Mouse (Mus musculus) stomach, embryonic 14.5 days (tissue): ENCODE results near the gene Pkn1. TPM values are rescaled to one million over a fixed set of nuclear protein-coding genes. Genes with fewer than 3 reads are reported as not detected.

Experiments used
- ATAC-seq: fragments of 200-750 bp; cut with Nextera tagmentation; 2 replicates; pipeline ENCODE4 v1.8.0; 2017; ENCODE audit warnings: low read depth, moderate TSS enrichment; ENCODE audit not compliant: insufficient number of reproducible peaks, insufficient read depth, low FRiP score
- H3K27ac ChIP-seq: fragments of 300-500 bp; sonication (generic); 2 replicates; pipeline ENCODE4 v1.5.1; 2014; ENCODE audit warnings: mild to moderate bottlenecking, low read length, moderate library complexity, mixed read lengths
- H3K27me3 ChIP-seq: fragments of 300-500 bp; sonication (generic); 2 replicates; pipeline ENCODE4 v1.6.1; 2014; ENCODE audit warnings: low read length, control low read depth, mixed read lengths; ENCODE audit not compliant: control insufficient read depth, insufficient read depth
- H3K36me3 ChIP-seq: fragments of 300-500 bp; sonication (generic); 2 replicates; pipeline ENCODE4 v1.6.1; 2014; ENCODE audit warnings: mild to moderate bottlenecking, control low read depth, low read length, moderate library complexity, mixed read lengths; ENCODE audit not compliant: control insufficient read depth, insufficient read depth
- H3K4me1 ChIP-seq: fragments of 300-500 bp; sonication (generic); 2 replicates; pipeline ENCODE4 v1.6.1; 2014; ENCODE audit warnings: low read length, control low read depth, mixed read lengths; ENCODE audit not compliant: control insufficient read depth, insufficient read depth
- H3K4me2 ChIP-seq: fragments of 300-500 bp; sonication (generic); replicated peaks from 2 replicates; pipeline ENCODE4 v1.6.1; 2014; ENCODE audit warnings: low read depth, low read length, control low read depth
- H3K4me3 ChIP-seq: fragments of 300-500 bp; sonication (generic); 2 replicates; pipeline ENCODE4 v1.5.1; 2014; ENCODE audit warnings: low read depth, low read length, control low read depth
- H3K9ac ChIP-seq: fragments of 300-500 bp; sonication (generic); replicated peaks from 2 replicates; pipeline ENCODE4 v1.6.1; 2014; ENCODE audit warnings: low read depth, mild to moderate bottlenecking, control low read depth, low read length, moderate library complexity, mixed read lengths
- H3K9me3 ChIP-seq: fragments of 300-500 bp; sonication (generic); 2 replicates; pipeline ENCODE4 v1.6.1; 2016; ENCODE audit warnings: low read depth, low read length, control low read depth; ENCODE audit not compliant: control insufficient read depth
- WGBS: fragments of 180-500 bp; shearing (Covaris S2); extraction: QIAGEN DNeasy Blood & Tissue Kit; methylation state at CpG from one replicate; pipeline ENCODE4 v1.1.7; 2014; 5-methylcytosine and 5-hydroxymethylcytosine counted together
- polyA plus RNA-seq: library from polyadenylated mRNA; unstranded; fragments of >200 nt; fragmentation: Nextera tagmentation; extraction: Ambion mirVana; gene quantifications from 2 replicates; pipeline ENCODE4 v1.2.1, GENCODE M21; 2014

The Pkn1 gene
- polyA plus RNA-seq, 1 experiment from 2014 or later = 30.1 TPM

DNA sequence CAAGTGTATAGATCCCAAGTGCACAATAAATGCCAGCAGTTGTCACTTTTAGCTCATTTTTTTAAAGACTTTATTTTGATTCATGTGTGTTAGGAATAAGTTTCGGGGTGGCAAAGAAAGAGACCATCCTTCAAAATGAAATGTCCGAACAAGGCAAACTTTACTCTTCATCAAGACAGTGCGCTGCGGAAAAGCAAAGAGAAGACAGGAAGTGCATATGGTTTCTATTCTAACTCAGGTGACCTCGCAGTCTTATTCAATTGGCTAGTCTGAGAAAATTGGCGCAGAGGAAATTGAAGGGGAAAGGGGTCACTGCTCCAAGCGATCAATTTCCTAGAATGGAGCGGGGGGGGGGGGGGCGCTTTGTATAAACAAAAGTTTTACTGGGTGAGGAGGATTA is 587 bp upstream of the Pkn1 start:
- ATAC-seq = no peak
- no peaks in the 10 kb centered on the region for H3K36me3 ChIP-seq
- H3K4me1 ChIP-seq = peaks cover 26% of the 10 kb centered on the region
- 10% methylated on average over 9 of the region's 9 CpGs for WGBS
- no peaks in the 10 kb centered on the region for H3K27me3 ChIP-seq
- H3K9me3 ChIP-seq = no peaks in the 10 kb centered on the region
- peak overlapping the region; percentile 92 for H3K4me2 ChIP-seq
- peak overlapping the region; percentile 79 for H3K27ac ChIP-seq
- H3K9ac ChIP-seq = peak overlapping the region; percentile 93; the same call in 1 of the 2 replicates
- peak overlapping the region; percentile 90 for H3K4me3 ChIP-seq

DNA sequence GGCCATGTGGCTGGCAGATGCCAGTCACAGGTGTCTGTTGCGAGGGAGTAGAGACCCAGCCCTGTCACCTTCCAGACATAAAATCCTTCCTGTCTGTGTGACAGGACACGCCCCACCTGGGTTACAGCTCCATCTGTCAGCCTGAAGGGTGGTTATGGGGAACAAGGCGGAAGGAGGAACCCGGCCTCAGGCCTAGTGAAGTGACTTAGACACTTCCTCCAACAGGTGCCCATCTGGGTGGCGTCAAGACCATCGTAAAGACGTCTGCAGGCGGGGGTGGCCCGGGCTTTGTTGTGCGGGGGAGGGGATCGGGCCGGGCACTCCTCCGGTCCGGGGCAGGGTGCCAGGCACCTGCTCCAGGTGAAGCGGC is 703 bp downstream of the Pkn1 start:
- 3% methylated on average over 15 of the region's 15 CpGs for WGBS
- Histone ChIP-seq H3K4me2 (peak overlapping the region; percentile 92), H3K4me3 (peak overlapping the region; percentile 90), H3K36me3 (no peaks in the 10 kb centered on the region), H3K27me3 (no peaks in the 10 kb centered on the region), H3K27ac (peak overlapping the region; percentile 79), H3K4me1 (peaks cover 34% of the 10 kb centered on the region), H3K9ac (peak overlapping the region; percentile 93), H3K9me3 (no peaks in the 10 kb centered on the region)
- peak; percentile 15 for ATAC-seq

DNA sequence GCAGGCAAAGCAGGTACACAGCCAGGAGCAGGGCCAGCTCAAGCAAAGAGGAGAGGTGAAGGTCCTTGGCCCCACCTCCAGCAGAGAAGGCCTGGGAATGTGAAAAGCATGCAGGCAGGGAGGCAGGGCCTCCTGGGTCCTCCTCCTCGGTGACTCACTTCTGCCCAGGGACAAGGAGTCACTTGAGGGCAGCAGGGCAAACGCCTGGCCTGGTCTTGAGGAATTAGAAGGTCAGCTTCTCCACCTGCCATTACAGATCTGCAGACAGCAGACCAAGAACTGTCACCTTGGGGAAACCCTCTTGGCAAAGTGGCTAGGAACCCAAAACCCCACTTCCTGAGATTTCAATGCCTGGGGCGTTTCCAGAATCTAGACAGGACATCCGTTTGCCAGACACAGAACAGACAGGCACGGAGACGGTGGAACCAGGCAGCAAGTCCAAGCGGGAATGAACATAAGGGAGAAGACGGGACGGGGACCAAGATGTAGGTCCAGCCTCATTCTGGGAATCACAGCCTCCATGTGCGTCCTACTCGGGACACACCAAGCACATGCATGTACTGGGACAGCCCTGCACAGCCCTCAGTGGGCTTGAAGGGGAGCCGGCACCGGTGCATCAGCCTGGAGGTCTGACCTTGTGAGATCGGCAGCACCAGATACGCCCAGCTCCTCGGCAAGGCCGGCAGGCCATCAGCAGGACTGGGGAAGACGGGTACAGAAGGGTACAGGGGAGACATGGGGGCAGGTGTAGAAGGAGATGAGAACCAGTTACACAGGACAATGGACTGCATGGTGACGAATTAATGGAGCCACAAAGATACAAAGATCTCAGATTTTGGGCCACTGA is 1.4 kb downstream of the Pkn1 start:
- Histone ChIP-seq H3K4me1 (peaks cover 34% of the 10 kb centered on the region), H3K4me2 (peak overlapping the region; percentile 92), H3K27me3 (no peaks in the 10 kb centered on the region), H3K4me3 (peak overlapping the region; percentile 90), H3K36me3 (peaks cover under 1% of the 10 kb centered on the region), H3K9ac (peak overlapping the region; percentile 93; the same call in 1 of the 2 replicates), H3K9me3 (no peaks in the 10 kb centered on the region), H3K27ac (peak overlapping the region; percentile 48; the same call in 1 of the 2 replicates)
- WGBS = 41% methylated on average over 19 of the region's 19 CpGs
- ATAC-seq = no peak

DNA sequence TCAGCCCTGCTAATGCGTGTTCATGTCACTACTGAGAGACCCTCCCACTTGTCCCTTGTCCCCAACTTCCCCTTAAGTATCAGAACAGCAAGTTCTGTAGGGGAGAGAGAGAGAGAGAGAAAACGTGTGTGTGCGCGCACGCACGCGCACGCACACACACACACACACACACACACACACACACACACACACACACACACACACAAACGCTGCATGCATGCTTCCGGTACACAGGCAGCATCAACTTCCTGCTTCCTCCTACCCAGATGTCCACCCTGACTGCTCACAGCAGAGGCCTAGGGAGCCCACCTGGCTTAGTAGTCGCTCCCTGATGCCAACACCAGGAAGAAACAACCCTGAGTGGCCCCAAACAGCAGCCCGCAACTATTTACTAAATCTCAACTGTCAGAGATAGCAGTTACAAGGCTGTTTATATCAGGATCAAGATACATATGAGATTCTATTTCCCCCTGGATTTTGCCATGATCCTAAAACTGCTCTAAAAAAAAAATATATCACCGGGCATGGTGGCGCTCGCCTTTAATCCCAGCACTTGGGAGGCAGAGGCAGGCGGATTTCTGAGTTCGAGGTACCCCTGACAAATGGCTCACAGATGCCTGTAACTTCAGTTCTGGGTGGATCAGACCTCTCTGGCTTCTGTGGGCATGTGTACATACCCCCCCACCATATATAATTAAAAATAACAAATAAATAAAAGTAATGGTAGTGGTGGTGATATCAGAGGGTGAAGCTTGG is 3.5 kb downstream of the Pkn1 start:
- peaks cover 34% of the 10 kb centered on the region for H3K4me1 ChIP-seq
- no peak overlapping the region for H3K4me3 ChIP-seq
- 75% methylated on average over 17 of the region's 17 CpGs for whole genome bisulfite sequencing
- H3K36me3 ChIP-seq = peaks cover 18% of the 10 kb centered on the region
- ATAC-seq = no peak
- H3K27me3 ChIP-seq = no peaks in the 10 kb centered on the region
- no peak overlapping the region for H3K27ac ChIP-seq
- no peaks in the 10 kb centered on the region for H3K9me3 ChIP-seq
- H3K9ac ChIP-seq = no peak overlapping the region
- H3K4me2 ChIP-seq = no peak overlapping the region

DNA sequence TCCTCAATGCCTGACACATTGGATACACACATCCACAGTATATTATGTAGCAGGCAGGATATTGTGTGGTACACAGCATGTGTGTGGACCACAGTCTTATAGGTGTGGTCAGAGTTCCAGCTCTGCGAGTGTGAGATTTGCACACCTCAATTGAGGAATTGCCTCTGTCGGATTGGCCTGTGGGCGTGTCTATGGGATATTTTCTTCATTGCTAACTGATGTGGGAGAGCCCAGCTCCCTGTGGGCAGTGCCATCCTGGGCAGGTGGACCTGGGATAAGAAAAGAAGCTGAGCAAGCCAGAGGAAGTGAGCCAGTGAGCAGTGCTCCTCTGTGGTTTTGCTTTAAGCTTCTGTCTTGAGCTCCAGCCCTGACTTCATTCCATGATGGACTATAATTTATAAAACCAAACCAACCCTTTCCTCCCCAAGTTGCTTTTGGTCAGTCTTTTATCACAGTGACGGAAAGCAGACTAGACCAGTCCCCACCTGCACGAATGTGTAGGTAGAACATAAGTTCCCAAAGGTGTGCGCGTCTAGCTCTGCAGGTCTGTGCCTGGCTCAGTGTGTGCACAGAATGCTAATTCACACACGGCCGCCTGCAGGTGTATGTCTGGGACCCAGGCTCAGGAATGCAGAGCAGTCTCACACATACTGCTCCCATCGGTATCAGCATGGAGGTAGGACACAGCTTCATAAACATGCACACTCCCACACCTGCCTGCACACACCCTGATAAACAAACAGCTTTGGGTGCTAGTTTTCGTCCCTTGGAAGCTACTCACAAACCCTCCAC is 4.4 kb downstream of the Pkn1 start:
- no peak overlapping the region for H3K9ac ChIP-seq
- no peak for ATAC-seq
- H3K27me3 ChIP-seq = no peaks in the 10 kb centered on the region
- H3K4me1 ChIP-seq = peaks cover 26% of the 10 kb centered on the region
- WGBS = 70% methylated on average over 11 of the region's 11 CpGs
- H3K4me2 ChIP-seq = no peak overlapping the region
- no peak overlapping the region for H3K27ac ChIP-seq
- no peak overlapping the region for H3K4me3 ChIP-seq
- H3K9me3 ChIP-seq = no peaks in the 10 kb centered on the region
- peaks cover 21% of the 10 kb centered on the region for H3K36me3 ChIP-seq

DNA sequence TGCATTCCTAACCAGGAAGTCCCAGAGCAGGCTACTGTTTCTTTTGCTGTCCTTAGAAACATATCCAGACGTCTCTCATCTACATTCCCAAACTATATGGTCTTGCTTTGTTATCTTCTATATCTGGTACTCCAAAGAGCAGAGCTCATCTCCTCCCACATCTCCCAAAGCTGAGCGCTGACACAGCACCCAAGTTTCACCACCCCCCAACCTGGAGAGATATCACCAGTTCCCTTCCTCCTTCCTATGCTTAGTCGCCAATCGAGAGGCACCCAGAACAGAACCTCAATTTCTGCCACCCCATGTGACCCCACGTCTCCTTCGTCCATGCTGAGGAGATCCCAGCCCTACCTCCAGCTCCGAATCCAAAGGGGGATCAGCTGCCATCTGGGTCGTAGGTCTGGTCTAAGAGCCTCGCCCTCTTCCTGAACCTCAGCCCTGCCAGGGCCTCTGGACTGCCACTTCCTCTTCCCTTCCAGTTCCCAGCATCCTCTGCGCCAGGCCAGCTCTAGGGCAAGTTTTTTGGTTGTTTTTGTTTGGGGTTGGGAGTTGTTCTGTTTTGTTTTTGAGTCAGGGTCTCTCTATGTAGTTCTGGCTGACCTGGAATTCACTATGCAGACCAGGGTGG is 5.3 kb downstream of the Pkn1 start:
- H3K27ac ChIP-seq = no peak overlapping the region
- no peak overlapping the region for H3K4me3 ChIP-seq
- peaks cover 22% of the 10 kb centered on the region for H3K36me3 ChIP-seq
- no peak overlapping the region for H3K4me2 ChIP-seq
- no peak overlapping the region for H3K9ac ChIP-seq
- no peaks in the 10 kb centered on the region for H3K9me3 ChIP-seq
- peaks cover 23% of the 10 kb centered on the region for H3K4me1 ChIP-seq
- no peak for ATAC-seq
- H3K27me3 ChIP-seq = no peaks in the 10 kb centered on the region
- 75% methylated on average over 10 of the region's 10 CpGs for WGBS

DNA sequence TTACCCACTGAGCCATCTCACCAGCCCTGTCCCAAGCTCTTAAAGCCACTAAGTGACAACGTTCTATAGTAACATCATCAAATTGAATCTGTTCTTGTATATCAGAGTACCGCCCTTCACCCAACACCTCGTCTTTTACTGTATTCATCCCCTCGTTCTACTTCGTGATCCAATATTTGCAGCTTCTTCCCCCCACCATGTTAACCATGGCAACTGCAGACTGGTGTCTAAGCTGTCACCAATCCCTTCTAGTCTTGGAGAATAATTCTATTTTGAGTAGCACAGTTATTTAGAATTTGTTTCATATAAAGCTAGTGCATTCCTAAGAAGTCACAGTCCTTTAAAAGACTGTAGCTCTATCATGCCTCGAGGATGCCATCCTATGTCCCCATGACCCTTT is 9.7 kb downstream of the Pkn1 start:
- no peak overlapping the region for H3K27ac ChIP-seq
- no peaks in the 10 kb centered on the region for H3K9me3 ChIP-seq
- H3K36me3 ChIP-seq = peaks cover 42% of the 10 kb centered on the region
- H3K27me3 ChIP-seq = no peaks in the 10 kb centered on the region
- no peak overlapping the region for H3K9ac ChIP-seq
- WGBS = 88% methylated on average over 6 of the region's 6 CpGs
- no peak for ATAC-seq
- H3K4me3 ChIP-seq = no peak overlapping the region
- peaks cover 5% of the 10 kb centered on the region; the same call in 1 of the 2 replicates for H3K4me1 ChIP-seq
- no peak overlapping the region for H3K4me2 ChIP-seq

DNA sequence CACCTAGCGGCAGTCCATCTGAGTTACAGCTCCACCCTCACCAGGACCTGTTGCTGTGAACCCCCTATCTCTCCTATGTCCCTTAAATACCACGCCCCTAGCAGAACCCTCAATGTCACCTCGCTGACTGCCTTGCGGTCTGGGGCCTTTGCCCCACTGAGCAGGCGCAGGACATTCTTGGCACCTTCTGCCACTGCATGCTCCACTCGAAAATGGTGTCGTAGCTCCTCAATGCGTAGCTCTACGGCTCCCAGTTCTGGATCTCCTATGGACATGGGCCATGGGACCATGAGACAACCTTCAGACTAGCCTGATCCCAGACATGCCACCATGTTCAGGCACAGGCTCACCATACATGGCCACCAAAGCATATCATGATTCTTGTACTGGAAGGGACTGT is 14.5 kb downstream of the Pkn1 start:
- Histone ChIP-seq H3K4me3 (no peak overlapping the region), H3K36me3 (peaks cover 52% of the 10 kb centered on the region), H3K4me2 (no peak overlapping the region), H3K27me3 (no peaks in the 10 kb centered on the region), H3K9me3 (no peaks in the 10 kb centered on the region), H3K9ac (no peak overlapping the region), H3K27ac (no peak overlapping the region), H3K4me1 (0 out of 2 replicates have a peak, but pooled peaks cover 8% of the 10 kb centered on the region)
- WGBS = 94% methylated on average over 9 of the region's 9 CpGs
- ATAC-seq = no peak
